Mouse (Mus musculus) stomach, embryonic 16.5 days (tissue): Measurements from ENCODE around the gene Map4. TPM values are rescaled to one million over a fixed set of nuclear protein-coding genes. Genes with fewer than 3 reads are reported as not detected.

Experiments used
- ATAC-seq: fragments of 200-750 bp; cut with Nextera tagmentation; 2 replicates; pipeline ENCODE4 v1.8.0; 2017; ENCODE audit warnings: moderate number of reproducible peaks, moderate TSS enrichment; ENCODE audit not compliant: insufficient read depth, low FRiP score
- H3K27ac ChIP-seq: fragments of 300-500 bp; sonication (generic); 2 replicates; pipeline ENCODE4 v1.5.1; 2014; ENCODE audit warnings: low read length
- H3K27me3 ChIP-seq: fragments of 300-500 bp; sonication (generic); 2 replicates; pipeline ENCODE4 v1.6.1; 2014; ENCODE audit warnings: low read length, control low read depth, mixed read lengths; ENCODE audit not compliant: control insufficient read depth, insufficient read depth
- H3K36me3 ChIP-seq: fragments of 300-500 bp; sonication (generic); 2 replicates; pipeline ENCODE4 v1.6.1; 2014; ENCODE audit warnings: low read length; ENCODE audit not compliant: control insufficient read depth, insufficient read depth
- H3K4me1 ChIP-seq: fragments of 300-500 bp; sonication (generic); 2 replicates; pipeline ENCODE4 v1.6.1; 2014; ENCODE audit warnings: low read length, control low read depth, mixed read lengths; ENCODE audit not compliant: control insufficient read depth, insufficient read depth
- H3K4me2 ChIP-seq: fragments of 300-500 bp; sonication (generic); 2 replicates; pipeline ENCODE4 v1.6.1; 2014; ENCODE audit warnings: low read depth, low read length, mixed read lengths
- H3K4me3 ChIP-seq: fragments of 300-500 bp; sonication (generic); replicated peaks from 2 replicates; pipeline ENCODE4 v1.5.1; 2014; ENCODE audit warnings: mild to moderate bottlenecking, low read length
- H3K9ac ChIP-seq: fragments of 300-500 bp; sonication (generic); 2 replicates; pipeline ENCODE4 v1.6.1; 2014; ENCODE audit warnings: low read length
- H3K9me3 ChIP-seq: fragments of 300-500 bp; sonication (generic); replicated peaks from 2 replicates; pipeline ENCODE4 v1.6.1; 2016; ENCODE audit warnings: low read length, control low read depth; ENCODE audit not compliant: control insufficient read depth
- WGBS: fragments of 180-500 bp; shearing (Covaris S2); extraction: QIAGEN DNeasy Blood & Tissue Kit; methylation state at CpG from one replicate; pipeline ENCODE4 v1.1.7; 2014; 5-methylcytosine and 5-hydroxymethylcytosine counted together
- polyA plus RNA-seq: library from polyadenylated mRNA; unstranded; fragments of >200 nt; fragmentation: Nextera tagmentation; extraction: Ambion mirVana; gene quantifications from 2 replicates; pipeline ENCODE4 v1.2.1, GENCODE M21; 2015

The Map4 gene
- polyA plus RNA-seq, 1 experiment from 2014 or later, result 73.2 TPM

- H3K4me1 ChIP-seq, result no peaks in the 10 kb centered on the region
- no peak overlapping the region for H3K27ac ChIP-seq
- H3K4me3 ChIP-seq, result no peak overlapping the region
- no peaks in the 10 kb centered on the region for H3K36me3 ChIP-seq
- H3K9me3 ChIP-seq, result no peaks in the 10 kb centered on the region
- no peak for ATAC-seq
- H3K27me3 ChIP-seq, result no peaks in the 10 kb centered on the region
- H3K4me2 ChIP-seq, result no peak overlapping the region
- H3K9ac ChIP-seq, result no peak overlapping the region
Observed at GRCm38 (mm10) chr9:110047260-110047659, 116.0 kb downstream of the Map4 start.

- no peak overlapping the region for H3K27ac ChIP-seq
- no peaks in the 10 kb centered on the region for H3K9me3 ChIP-seq
- no peak overlapping the region for H3K4me3 ChIP-seq
- ATAC-seq, result no peak
- no peak overlapping the region for H3K9ac ChIP-seq
- no peaks in the 10 kb centered on the region for H3K27me3 ChIP-seq
- H3K36me3 ChIP-seq, result no peaks in the 10 kb centered on the region
- no peaks in the 10 kb centered on the region for H3K4me1 ChIP-seq
- 58% methylated on average over 3 of the region's 3 CpGs for WGBS
- no peak overlapping the region for H3K4me2 ChIP-seq
Observed at GRCm38 (mm10) chr9:110047857-110048256, 116.6 kb downstream of the Map4 start.

- no peaks in the 10 kb centered on the region for H3K9me3 ChIP-seq
- H3K36me3 ChIP-seq, result no peaks in the 10 kb centered on the region
- no peaks in the 10 kb centered on the region for H3K4me1 ChIP-seq
- no peak overlapping the region for H3K4me2 ChIP-seq
- no peak overlapping the region for H3K4me3 ChIP-seq
- H3K27me3 ChIP-seq, result no peaks in the 10 kb centered on the region
- ATAC-seq, result no peak
- no peak overlapping the region for H3K9ac ChIP-seq
- no peak overlapping the region for H3K27ac ChIP-seq
Observed at GRCm38 (mm10) chr9:110051184-110051583, 119.9 kb downstream of the Map4 start.

- no peaks in the 10 kb centered on the region for H3K36me3 ChIP-seq
- H3K9me3 ChIP-seq, result no peaks in the 10 kb centered on the region
- H3K4me2 ChIP-seq, result no peak overlapping the region
- no peak overlapping the region for H3K4me3 ChIP-seq
- no peak for ATAC-seq
- H3K27me3 ChIP-seq, result no peaks in the 10 kb centered on the region
- WGBS, result 68% methylated on average over 23 of the region's 23 CpGs
- H3K27ac ChIP-seq, result no peak overlapping the region
- peaks cover 4% of the 10 kb centered on the region; the same call in 1 of the 2 replicates for H3K4me1 ChIP-seq
- no peak overlapping the region for H3K9ac ChIP-seq
Observed at GRCm38 (mm10) chr9:110051869-110052661, 120.8 kb downstream of the Map4 start.

GRCm38 (mm10) chr9:110052951-110053304, 121.7 kb downstream of the Map4 start:
- H3K9me3 ChIP-seq, result no peaks in the 10 kb centered on the region
- WGBS, result 73% methylated on average over 4 of the region's 4 CpGs
- no peak overlapping the region for H3K9ac ChIP-seq
- no peak overlapping the region for H3K27ac ChIP-seq
- H3K4me2 ChIP-seq, result no peak overlapping the region
- H3K4me3 ChIP-seq, result no peak overlapping the region
- H3K36me3 ChIP-seq, result no peaks in the 10 kb centered on the region
- peaks cover 5% of the 10 kb centered on the region; the same call in 1 of the 2 replicates for H3K4me1 ChIP-seq
- no peak for ATAC-seq
- no peaks in the 10 kb centered on the region for H3K27me3 ChIP-seq

- Histone ChIP-seq H3K9me3 (no peaks in the 10 kb centered on the region), H3K36me3 (no peaks in the 10 kb centered on the region), H3K4me1 (peaks cover 5% of the 10 kb centered on the region; the same call in 1 of the 2 replicates), H3K27me3 (no peaks in the 10 kb centered on the region), H3K27ac (no peak overlapping the region), H3K9ac (no peak overlapping the region), H3K4me3 (no peak overlapping the region), H3K4me2 (no peak overlapping the region)
- no peak for ATAC-seq
- 54% methylated on average over 8 of the region's 8 CpGs for WGBS
Observed at GRCm38 (mm10) chr9:110053305-110054079, 122.2 kb downstream of the Map4 start.

GRCm38 (mm10) chr9:110054080-110054421, 122.8 kb downstream of the Map4 start:
- Histone ChIP-seq H3K36me3 (no peaks in the 10 kb centered on the region), H3K4me1 (peaks cover 5% of the 10 kb centered on the region; the same call in 1 of the 2 replicates), H3K9me3 (no peaks in the 10 kb centered on the region), H3K4me3 (no peak overlapping the region), H3K9ac (no peak overlapping the region), H3K27me3 (no peaks in the 10 kb centered on the region), H3K27ac (no peak overlapping the region), H3K4me2 (no peak overlapping the region)
- ATAC-seq, result no peak
- WGBS, result 84% methylated on average over 2 of the region's 2 CpGs

- no peak for ATAC-seq
- H3K4me3 ChIP-seq, result no peak overlapping the region
- no peak overlapping the region for H3K4me2 ChIP-seq
- H3K36me3 ChIP-seq, result no peaks in the 10 kb centered on the region
- H3K9me3 ChIP-seq, result no peaks in the 10 kb centered on the region
- H3K27ac ChIP-seq, result no peak overlapping the region
- H3K27me3 ChIP-seq, result no peaks in the 10 kb centered on the region
- no peak overlapping the region for H3K9ac ChIP-seq
- 67% methylated on average over 3 of the region's 3 CpGs for WGBS
- peaks cover 5% of the 10 kb centered on the region; the same call in 1 of the 2 replicates for H3K4me1 ChIP-seq
Observed at GRCm38 (mm10) chr9:110054781-110055180, 123.5 kb downstream of the Map4 start.

- Histone ChIP-seq H3K4me2 (no peak overlapping the region), H3K4me3 (no peak overlapping the region), H3K36me3 (no peaks in the 10 kb centered on the region), H3K4me1 (peaks cover 5% of the 10 kb centered on the region; the same call in 1 of the 2 replicates), H3K27me3 (no peaks in the 10 kb centered on the region), H3K9me3 (no peaks in the 10 kb centered on the region), H3K9ac (no peak overlapping the region), H3K27ac (no peak overlapping the region)
- ATAC-seq, result no peak
- 93% methylated on average over 1 of the region's 1 CpGs for WGBS
Observed at GRCm38 (mm10) chr9:110057200-110057599, 125.9 kb downstream of the Map4 start.
